8 mouse cellular contexts compared by ENCODE assay signal in the genomic region with DNA sequence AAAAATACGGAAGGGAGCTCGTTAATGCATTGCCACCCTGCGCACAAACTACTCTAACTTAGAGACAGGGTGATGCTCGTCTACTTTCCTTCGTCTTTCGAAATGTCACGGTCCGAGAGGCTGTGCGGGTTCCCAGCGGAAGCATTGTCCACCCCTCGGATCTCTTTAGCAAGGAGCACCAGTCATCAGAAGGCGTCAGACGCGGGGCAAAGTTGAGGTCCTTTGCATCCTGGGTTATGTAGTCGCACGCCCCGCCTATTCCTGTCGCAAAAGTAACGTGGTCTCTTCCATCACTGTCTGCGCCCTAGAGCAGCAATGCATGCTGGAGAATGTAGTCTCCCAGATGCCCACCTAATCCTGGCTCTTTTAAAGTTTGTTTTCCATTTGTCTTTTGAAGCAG. TPM values are rescaled to one million over a fixed set of nuclear protein-coding genes. Genes with fewer than 3 reads are reported as not detected.
DNase-seq lines count a peak whose midpoint lies in the region; ATAC-seq lines count a peak whose summit lies in the region.

No protein-coding gene starts in this region.

- under 1% methylated on average over 20 of the region's 20 CpGs for WGBS in heart, embryonic 10.5 days
- under 1% methylated on average over 20 of the region's 20 CpGs for WGBS in kidney, embryonic 15.5 days

- H3K4me1 ChIP-seq in heart, embryonic 10.5 days = peaks cover 42% of the 10 kb centered on the region
- peaks cover 14% of the 10 kb centered on the region for H3K4me1 ChIP-seq in kidney, embryonic 15.5 days

- H3K27ac ChIP-seq in heart, embryonic 10.5 days = peak overlapping the region; percentile 99
- peak overlapping the region; percentile 98 for H3K27ac ChIP-seq in kidney, embryonic 15.5 days

- 0 out of 2 replicates have a peak, but pooled peaks cover 5% of the 10 kb centered on the region for H3K36me3 ChIP-seq in heart, embryonic 10.5 days
- H3K36me3 ChIP-seq in kidney, embryonic 15.5 days = 0 out of 2 replicates have a peak, but pooled peaks cover 8% of the 10 kb centered on the region

- peak; percentile 86 for ATAC-seq in erythroblast, adult 5-6 weeks (replicated peaks; ENCODE audit: low FRiP score, poor library complexity, severe bottlenecking)
- ATAC-seq in kidney, embryonic 15.5 days (replicated peaks; ENCODE audit: low FRiP score) = peak; percentile 93
- ATAC-seq in monocyte, adult 5-6 weeks (replicated peaks; ENCODE audit: insufficient number of reproducible peaks, low FRiP score, low TSS enrichment, poor library complexity, severe bottlenecking) = peak; percentile 89

- peak overlapping the region; percentile 99 for H3K4me3 ChIP-seq in heart, embryonic 10.5 days
- H3K4me3 ChIP-seq in kidney, embryonic 15.5 days (replicated peaks) = peak overlapping the region; percentile 85

- peak overlapping the region; percentile 83 for H3K4me2 ChIP-seq in kidney, embryonic 15.5 days

- no peaks in the 10 kb centered on the region for H3K27me3 ChIP-seq in heart, embryonic 10.5 days (ENCODE audit: insufficient read depth, poor library complexity, severe bottlenecking)
- no peaks in the 10 kb centered on the region for H3K27me3 ChIP-seq in kidney, embryonic 15.5 days

- no peaks in the 10 kb centered on the region for H3K9me3 ChIP-seq in heart, embryonic 10.5 days
- H3K9me3 ChIP-seq in kidney, embryonic 15.5 days (replicated peaks) = no peaks in the 10 kb centered on the region

- peak overlapping the region; percentile 64 for H3K9ac ChIP-seq in kidney, embryonic 15.5 days

- DNase-seq in B cell, adult 2 months = peak; percentile 90 to 92
- peak; percentile 99 for DNase-seq in brain, adult 2 months (ENCODE audit: low read depth, low spot score)
- DNase-seq in heart, embryonic 10.5 days (ENCODE audit: low spot score) = peak; percentile 98
- DNase-seq in liver = peak; percentile 89
- DNase-seq in spleen, postnatal 4 days (ENCODE audit: low spot score in 2 of 2) = peak; percentile 88 to 91

RNA-seq across cellular contexts. Expression of a gene that starts 0.6 kb away (rescaled TPM):
- total RNA-seq in erythroblast, adult 5-6 weeks (2015; ENCODE audit: low replicate concordance) = 99.7 and 102 TPM in 2 replicates
- total RNA-seq in erythroblast, adult 5-6 weeks (2017; ENCODE audit: low replicate concordance) = 68.9 and 87.2 TPM in 2 replicates
- 81.1 and 87.1 TPM in 2 replicates for polyA plus RNA-seq in heart, embryonic 10.5 days (2016; fragmentation: Nextera tagmentation; extraction: Ambion mirVana)
- polyA plus RNA-seq in kidney, embryonic 15.5 days (2015; fragmentation: Nextera tagmentation; extraction: Ambion mirVana) = 64.0 and 76.2 TPM in 2 replicates
- 101 to 184 TPM (median 103 TPM) in 3 replicates for total RNA-seq in monocyte, adult 5-6 weeks (2017)

RNA-seq across cellular contexts. Expression of a gene that starts 17.3 kb away (rescaled TPM):
- 33.6 and 37.1 TPM in 2 replicates for total RNA-seq in erythroblast, adult 5-6 weeks (2015; ENCODE audit: low replicate concordance)
- 40.6 and 56.8 TPM in 2 replicates for total RNA-seq in erythroblast, adult 5-6 weeks (2017; ENCODE audit: low replicate concordance)
- 321 and 398 TPM in 2 replicates for polyA plus RNA-seq in heart, embryonic 10.5 days (2016; fragmentation: Nextera tagmentation; extraction: Ambion mirVana)
- 358 and 384 TPM in 2 replicates for polyA plus RNA-seq in kidney, embryonic 15.5 days (2015; fragmentation: Nextera tagmentation; extraction: Ambion mirVana)
- 118 to 151 TPM (median 147 TPM) in 3 replicates for total RNA-seq in monocyte, adult 5-6 weeks (2017)

RNA-seq across cellular contexts. Expression of a gene that starts 45.5 kb away (rescaled TPM):
- 0.38 and 1.3 TPM in 2 replicates for total RNA-seq in erythroblast, adult 5-6 weeks (2015; ENCODE audit: low replicate concordance)
- total RNA-seq in erythroblast, adult 5-6 weeks (2017; ENCODE audit: low replicate concordance) = 0.17 and 0.84 TPM in 2 replicates
- polyA plus RNA-seq in heart, embryonic 10.5 days (2016; fragmentation: Nextera tagmentation; extraction: Ambion mirVana) = 13.5 and 14.3 TPM in 2 replicates
- 14.6 and 16.4 TPM in 2 replicates for polyA plus RNA-seq in kidney, embryonic 15.5 days (2015; fragmentation: Nextera tagmentation; extraction: Ambion mirVana)
- total RNA-seq in monocyte, adult 5-6 weeks (2017) = 5.0 to 16.9 TPM (median 5.9 TPM) in 3 replicates

Comparison
In these comparisons a context has a peak if more than half of its experiments do, and no peak if none do; other contexts are left out.
1. Peak in every context shown above with its lines: DNase-seq, ATAC-seq, H3K4me3 ChIP-seq and H3K27ac ChIP-seq.